Mouse (Mus musculus) mouse trophoblast stem cell (cell line): ENCODE measurements around the gene Sh2d7.
"Not testable (repeated sequence)": the region's sequence is repeated elsewhere in the genome, so short reads cannot be mapped to it uniquely, and the experiment has no call there.

Experiments
- in situ Hi-C, 2 experiments: fragments of 300-500 bp; cut with MseI, MboI; formaldehyde crosslinking; loops; 2 replicates in 1 of 2; 3 replicates in 1 of 2; pipeline ENCODE4 v1.15.1; 2025

The Sh2d7 gene

DNA sequence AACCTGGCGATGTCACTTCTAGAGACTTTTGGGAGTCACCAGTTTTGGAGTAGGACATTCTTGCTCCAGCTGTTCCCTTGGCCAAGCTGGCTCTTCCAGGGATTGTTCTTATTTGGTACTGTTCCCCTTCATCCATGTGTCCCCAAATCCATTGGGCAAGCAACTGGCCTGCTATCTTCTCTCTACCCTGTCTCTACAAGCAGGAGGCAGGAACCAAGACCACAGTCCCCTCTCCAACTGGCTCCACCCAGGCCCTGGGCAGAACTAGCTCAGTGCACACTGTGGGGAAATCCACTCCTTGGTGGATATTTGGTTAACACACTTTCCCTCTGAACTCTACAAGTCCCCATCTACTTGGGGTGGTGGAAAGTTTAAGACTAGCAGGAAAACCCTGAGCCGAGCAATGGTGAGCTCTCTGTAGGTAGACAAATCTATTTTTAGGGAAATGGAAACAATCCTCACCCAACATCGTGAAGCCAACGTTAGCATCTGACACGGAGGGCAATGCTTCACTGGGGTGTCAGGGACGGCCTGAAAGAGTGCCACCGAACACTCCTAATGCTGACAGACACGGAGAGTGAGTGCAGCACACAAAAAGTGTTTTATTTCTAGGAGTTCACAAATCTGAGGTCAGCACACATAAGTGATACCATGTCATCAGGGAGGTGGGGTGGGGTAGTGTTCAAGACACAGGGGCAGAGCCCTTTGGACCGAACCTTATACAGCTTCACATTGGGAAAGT lies 5.6 kb downstream of the Sh2d7 start:
- in situ Hi-C loops, result no loop called here

DNA sequence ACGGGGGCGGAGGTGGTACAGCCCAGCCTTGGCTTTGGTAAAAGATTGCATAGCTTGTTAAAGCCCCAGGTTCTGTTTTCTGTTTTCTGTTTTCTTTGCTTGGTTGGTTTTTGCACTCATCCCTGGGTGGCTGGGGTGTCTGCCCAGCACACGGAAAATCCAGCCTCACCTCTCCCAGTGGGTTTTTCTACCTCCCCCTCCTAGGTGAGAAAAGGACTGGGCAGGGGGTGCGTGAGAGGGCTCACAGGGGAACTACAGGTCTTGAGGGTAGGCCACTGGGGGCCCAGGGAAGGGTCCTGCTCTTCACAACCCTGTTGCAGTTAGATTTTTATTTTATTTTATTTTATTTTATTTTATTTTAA lies 6.2 kb downstream of the Sh2d7 start:
- in situ Hi-C loops, result no loop called here

DNA sequence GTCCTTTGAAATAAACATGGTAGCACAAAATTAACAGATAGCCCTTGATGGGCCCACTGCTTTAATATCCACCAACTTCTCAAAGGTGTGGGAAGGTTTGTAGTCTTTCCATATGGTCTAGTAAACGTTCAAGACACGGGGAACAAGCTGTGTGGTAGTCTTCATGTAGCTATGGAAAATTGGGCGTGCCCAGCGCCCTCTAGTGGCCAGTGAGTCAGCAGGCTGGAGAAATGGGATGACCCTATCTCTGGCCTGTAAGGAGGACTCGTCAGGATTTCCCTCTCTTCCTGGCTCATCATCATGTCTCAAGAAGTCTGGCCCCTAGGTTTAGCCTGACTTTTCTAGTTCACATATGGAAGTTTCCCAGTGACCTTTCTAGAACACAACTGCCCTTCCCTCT lies 8.8 kb downstream of the Sh2d7 start:
- in situ Hi-C loops, result no loop called here

DNA sequence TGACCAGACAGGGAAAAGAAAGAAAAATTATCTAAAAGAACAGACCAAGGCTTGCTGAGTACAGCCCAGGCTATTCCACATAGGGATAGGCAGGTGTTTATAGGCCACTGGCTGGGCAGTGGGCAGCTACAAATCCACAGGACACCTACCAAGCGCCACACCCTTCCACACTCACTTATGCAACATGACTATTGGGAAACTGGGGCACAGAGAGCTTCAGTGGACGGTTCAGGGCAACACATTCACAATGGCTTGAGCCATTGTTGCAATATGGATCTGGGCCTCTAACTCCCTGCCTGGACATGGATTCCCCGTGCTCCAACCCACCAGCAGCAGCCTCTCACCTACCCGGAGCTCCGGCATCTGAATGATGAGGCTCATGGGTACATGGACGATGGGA lies 10.6 kb downstream of the Sh2d7 start:
- in situ Hi-C loops, result no loop called here

DNA sequence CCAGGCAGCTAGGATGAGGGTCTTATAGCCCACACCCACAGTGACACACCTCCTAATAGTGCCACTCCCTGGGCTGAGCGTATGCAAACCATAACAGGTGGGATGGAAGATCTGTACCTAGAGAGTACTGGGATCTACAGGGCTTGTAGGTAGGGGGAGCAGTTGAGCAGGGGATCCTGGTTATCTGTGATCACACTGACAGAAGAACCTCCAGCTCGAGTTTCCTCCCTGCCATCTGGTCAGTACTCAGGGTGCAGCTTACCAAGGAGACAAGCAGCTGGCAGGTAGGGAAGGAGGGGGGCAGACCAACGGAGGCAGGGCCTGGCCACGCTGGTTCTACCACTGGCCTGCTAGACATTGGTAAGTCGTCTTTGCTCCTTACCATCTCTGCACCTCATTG lies 13.6 kb downstream of the Sh2d7 start:
- in situ Hi-C loops, result loop anchor here in 1 of 2 experiments (5.0 to 10.0 kb wide), 2 partner anchors 55 to 122 kb away; no protein-coding TSS in a partner anchor

DNA sequence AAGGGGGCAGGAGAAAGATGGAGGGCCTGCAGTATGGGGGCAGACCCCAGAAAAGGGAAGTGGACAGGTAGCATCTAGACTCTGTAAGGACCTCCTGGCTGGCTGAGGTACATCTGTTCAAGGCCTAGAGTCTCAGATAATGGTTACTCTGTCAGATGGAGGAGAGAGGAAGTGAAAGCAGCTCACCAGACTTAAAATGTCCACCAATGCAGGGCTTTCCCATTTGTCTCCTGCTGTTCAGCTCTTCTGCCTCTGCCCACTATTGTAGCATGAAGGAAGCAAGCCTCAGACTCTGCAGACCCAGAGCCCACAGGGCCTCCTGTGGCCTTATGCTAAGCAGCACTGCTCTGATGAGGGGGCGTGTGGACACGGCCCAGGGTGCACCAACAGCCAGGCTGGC lies 16.3 kb downstream of the Sh2d7 start:
- in situ Hi-C loops, result loop anchor here in 1 of 2 experiments (10.0 kb wide), 1 partner anchor 120 kb away; no protein-coding TSS in a partner anchor

DNA sequence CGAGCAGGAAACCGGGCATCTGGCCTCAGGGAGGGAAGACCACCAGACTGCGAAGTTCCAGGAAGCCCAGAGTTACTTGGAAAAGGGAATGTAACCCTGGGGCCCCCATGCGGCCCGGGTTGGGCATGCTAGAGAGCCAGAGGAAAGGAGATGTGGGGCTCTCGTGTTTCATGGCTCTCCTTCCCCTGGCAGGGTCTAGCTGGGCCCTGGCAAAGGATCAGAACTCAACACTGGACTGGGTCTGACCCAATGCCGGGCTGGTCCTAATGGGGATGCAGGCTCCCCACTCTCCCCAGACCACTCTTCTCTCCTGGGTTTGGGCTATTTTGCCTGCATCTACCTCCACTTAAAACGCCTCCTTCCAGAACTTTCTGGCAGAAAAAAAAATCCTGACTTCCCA lies 19.9 kb downstream of the Sh2d7 start:
- in situ Hi-C loops, result loop anchor here in 1 of 2 experiments (10.0 kb wide), 1 partner anchor 116 kb away; no protein-coding TSS in a partner anchor

DNA sequence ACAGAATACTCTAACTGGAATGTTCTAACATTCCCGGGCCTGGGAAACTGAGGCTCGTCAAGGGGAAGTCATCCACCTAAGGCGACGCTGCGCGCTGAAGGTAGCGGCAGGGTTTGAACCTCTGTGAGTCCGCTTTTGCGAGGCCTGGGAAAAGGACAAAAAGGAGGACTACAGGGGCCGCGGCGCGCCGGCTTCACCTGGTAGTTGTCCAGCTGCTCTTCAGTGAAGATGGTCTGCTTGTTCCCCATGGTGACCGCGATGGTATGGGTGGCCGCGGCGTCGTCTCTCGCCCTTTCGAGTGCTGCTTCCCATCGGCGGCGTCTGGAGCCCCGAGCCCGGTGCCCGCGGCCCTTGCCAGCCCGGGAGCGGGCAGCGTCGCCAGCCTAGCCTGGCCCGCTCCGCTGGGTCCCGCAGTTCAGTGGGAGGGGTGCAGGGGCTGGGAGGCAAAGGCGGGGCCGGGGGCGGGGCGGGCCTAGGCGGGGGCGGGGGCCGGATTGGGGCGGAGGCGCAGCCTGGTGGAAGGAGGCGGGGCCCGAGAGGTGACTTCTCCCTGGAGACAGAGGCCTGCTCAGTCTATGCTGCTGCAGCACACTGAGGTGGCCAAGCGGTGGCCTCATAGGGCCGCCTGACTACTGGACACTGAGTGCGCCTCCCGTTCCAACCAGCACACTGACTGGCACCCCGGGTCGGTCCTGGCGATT lies 21.1 kb downstream of the Sh2d7 start, which contains the start of gene Cib2:
TSS of gene Cib2 (minus strand) at position 448 of the 701 bp plus-strand sequence.
- in situ Hi-C loops, result loop anchor here in 1 of 2 experiments (10.0 kb wide), 1 partner anchor 115 kb away; no protein-coding TSS in a partner anchor

DNA sequence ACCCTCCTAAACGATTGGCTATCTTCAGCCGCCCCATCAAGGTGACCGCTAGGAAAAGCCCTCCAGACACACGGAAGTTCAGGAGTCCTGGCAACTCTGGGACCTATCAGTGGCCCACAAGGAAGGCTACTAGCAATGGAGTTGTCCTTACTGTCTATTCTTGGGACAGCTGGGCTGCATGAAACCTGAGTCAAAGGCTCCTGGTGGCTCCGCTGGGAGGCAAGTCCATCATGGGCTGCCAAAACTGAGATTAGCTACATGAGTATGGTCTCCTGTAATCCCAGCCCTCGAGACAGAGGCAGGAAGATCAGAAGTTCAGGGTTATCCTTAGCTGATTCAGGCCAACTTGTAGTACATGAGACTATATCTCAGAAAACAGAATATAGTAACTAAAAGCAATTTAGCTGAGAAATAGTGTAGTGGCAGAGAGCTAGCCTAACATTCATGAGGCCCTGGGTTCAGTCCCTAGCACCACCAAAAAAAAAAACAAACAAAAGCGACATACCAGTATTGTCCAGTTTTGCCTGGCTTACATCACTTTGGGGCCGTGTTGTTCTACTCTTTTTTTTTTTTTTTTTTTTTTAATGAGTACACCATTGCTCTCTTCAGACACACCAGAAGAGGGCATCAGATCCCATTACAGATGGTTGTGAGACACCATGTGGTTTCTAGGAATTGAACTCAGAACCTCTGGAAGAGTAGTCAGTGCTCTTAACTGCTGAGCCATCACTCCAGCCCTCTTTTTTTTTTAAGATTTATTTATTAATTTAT lies 22.2 kb downstream of the Sh2d7 start:
- in situ Hi-C loops, result no loop called here

DNA sequence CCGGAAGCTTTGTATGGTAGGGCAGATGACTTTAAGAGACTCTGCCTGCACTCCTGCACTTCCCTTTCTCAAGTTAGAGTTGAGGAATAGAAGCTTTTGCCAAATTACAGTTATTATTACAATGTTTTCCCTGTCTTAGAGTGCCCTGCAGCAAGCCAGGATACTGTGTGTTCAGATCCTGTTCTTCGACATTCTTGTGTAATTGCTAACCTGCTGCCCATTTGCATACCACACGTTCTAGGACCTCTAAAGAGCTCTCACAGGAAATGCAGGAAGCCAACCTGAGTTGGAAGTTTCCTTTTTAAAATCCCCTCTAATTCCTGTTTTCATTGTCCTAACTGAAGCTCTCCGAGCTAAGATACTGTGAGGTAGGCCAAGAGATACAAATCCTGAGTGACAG lies 28.2 kb downstream of the Sh2d7 start:
- in situ Hi-C loops, result no loop called here

DNA sequence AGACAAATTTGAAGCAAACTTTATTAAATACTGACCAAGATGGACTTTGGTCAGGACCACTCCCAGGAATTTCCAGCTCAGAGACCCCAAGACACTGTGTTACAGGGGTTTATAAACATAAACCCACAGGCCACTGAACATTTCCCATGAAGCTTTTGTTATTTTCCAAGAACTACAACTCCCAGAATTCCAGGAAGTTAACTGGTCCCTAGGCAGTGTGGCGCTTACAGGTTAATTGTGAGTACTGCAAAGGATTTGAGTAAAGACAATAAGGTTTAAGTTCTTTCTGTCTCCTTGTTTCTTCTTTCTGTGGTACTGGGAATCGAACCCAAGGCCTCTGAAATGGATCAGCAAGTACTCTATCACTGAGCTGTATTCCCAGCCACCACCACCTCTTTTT lies 29.9 kb downstream of the Sh2d7 start:
- in situ Hi-C loops, result no loop called here

DNA sequence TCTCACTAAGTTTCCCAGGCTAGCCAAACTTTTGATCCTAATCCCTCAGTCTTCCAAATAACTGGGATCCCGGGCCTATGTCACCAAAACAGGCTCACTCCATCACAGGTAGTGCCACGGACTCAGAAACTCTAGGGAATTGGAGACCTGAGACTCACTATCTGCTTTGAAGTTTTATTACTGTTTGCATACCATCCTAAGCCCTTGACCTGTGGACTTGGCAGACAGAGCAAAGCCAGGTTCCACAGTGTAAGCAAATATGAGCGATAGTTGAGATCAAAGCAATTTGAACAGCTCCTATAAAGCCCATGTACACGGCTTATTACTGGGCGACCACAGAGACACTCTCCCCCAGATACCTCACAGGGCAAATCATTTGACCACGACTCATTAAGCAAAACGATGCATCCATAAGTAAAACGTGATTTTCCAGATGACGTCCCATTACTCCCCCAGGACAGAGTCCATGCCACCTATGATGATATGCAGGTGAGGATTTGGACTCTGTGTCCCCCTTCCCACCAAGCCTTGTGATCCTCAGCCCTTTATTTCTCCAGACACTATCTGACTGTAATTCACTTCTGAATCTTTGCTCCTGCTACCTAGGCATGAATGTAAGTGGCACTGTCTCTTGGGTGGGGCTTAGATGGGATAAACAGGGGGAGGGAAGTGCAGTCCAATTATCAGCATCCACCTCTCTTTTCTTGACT lies 32.5 kb downstream of the Sh2d7 start:
- in situ Hi-C loops, result no loop called here

DNA sequence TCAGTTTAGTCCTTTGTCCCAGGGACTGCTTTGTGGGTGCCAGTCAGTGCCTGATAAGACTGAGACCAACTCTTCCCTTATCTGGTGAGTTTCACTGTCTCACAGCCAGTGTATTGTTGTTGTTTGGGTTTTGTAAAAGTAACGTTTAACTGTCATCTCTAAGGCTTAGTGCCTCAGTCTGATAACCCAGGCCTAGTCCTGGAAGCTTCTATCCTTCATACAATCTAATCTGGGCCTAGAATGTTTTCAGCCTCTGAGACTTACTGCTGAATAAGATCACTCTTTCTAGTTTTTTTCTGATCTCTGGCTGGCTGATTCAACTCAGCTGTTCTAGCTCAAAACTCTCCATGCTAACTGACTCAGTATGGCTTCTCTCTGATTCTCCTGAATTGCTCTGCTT lies 44.9 kb downstream of the Sh2d7 start:
- in situ Hi-C loops, result no loop called here

DNA sequence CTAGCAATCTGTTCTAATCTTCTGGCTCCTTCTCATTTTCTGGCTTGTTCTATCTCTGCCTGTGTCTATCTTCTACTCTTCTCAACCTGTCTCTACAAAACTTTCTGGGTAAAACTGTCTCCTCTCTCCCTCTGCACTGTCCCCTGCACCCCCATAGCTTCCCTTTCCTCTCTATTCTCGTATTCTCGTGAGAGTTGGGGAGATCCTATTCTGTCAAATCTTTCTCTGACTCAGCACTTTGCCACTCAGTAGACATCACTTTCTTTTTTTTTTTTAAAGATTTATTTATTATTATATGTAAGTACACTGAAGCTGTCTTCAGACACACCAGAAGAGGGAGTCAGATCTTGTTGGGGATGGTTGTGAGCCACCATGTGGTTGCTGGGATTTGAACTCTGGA lies 45.3 kb downstream of the Sh2d7 start:
- in situ Hi-C loops, result not testable (repeated sequence)

DNA sequence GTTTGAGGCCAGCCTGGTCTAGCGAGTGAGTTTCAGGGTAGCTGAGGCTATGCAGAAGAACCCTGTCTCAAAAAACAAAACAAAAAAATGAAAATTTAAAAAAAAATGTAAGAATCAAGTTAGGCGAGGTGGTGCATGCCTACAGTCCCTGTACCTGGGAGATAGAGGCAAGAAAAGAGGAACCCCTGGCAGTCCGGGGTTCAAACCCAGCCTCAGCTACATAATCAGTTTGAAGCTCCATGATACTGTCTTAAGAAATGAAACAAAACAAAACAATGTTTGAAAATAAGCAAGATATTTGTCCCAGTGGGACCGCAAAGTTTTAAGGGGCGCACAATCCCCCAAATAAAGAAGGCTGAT lies 47.0 kb downstream of the Sh2d7 start:
- in situ Hi-C loops, result no loop called here

DNA sequence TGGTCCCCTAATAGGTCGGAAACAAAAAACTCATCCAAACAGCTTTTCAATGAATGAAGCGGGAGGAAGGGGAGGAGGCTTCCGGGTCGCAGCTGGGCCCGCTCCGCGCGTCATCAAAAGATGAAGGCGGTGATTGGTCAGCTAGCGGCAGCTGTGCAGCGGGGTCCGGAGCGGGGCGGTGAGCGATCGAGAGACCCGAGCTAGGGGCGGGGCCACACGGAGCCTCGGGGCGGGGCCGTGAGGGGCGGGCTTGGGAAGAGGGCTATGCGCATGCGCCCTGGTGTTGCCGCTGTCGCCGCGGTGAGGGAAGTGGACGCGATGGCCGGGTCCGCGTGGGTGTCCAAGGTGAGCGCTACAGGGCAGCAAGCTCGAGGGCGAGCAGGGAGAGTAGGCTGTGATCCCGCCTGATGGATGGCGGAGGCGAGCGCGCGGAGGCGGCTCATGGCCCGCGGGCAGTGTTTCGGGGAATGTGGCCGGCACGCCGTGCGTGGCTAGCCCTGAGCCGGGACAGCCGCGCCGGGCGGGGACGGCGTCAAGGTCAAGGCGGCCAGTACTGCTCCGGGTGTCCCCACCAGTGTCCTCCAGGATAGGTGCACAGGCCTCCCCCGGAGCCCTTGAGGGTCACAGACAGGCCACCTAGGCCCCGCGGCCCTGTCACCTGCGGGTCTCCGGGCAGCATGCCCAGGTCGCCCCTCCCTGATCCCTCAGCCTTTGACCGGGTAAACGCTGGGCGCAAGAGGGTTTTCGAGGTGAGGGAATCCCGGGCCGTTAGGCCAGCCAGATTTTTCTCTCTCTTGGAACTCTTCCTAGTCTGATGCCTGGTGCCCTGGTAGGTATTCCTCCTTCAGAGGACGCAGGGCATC lies 47.6 kb downstream of the Sh2d7 start, which contains the start of gene Idh3a:
TSS of gene Idh3a (plus strand) at position 136 of the 863 bp plus-strand sequence.
- in situ Hi-C loops, result no loop called here

DNA sequence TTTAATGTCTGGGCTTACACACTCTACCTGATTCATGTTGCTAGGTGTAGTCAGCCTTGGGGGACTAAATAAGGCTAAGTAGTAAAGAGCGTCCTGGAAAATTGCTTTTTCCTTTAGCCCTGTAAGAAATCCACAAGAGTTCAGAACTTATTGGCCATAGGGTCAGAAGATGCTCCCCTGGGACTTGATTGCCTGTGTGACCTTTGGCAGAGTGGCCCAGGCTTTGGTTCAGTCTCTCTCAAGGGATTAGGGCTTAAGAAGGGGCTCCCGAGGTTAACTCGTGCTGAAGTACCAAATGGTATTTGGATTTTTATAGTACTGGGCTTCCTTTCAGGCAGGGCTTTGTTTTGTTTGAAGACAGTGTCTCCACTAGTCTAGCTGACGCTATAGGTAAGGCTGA lies 49.1 kb downstream of the Sh2d7 start:
- in situ Hi-C loops, result no loop called here

DNA sequence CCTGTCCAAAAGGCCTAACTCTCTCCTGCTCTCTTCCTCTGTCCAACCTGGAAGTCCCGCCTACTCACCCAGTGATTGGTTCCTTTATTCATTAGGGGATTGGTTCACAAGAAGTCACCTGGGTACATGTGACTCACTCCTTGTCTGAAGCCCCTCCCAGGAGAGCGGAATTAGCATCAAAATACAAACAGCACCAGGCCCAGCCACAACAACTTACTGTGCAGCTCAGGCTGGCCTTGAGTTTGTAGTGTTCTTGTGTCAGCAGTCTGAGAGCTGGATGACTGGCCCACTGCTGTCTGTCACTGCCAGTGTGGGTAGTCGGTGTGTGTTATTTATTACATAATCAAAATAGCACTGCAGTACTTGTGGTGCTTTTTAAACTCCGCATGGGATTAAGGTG lies 54.9 kb downstream of the Sh2d7 start:
- in situ Hi-C loops, result not testable (repeated sequence)
